Mouse (Mus musculus) embryonic facial prominence, embryonic 11.5 days (tissue): ENCODE measurements at regions not wholly inside any gene's neighbourhood (a gene's known extent, or its start where the extent isn't known, plus 50 kb on each side); places are given as distances from the start of the nearest gene placed in this dataset.

Experiments
- ATAC-seq: fragments of 200-750 bp; cut with Nextera tagmentation; replicated peaks from 2 replicates; pipeline ENCODE4 v1.8.0; 2017; ENCODE audit warnings: low read depth; ENCODE audit not compliant: insufficient number of reproducible peaks, low FRiP score, low TSS enrichment
- DNase-seq: peaks from one replicate; pipeline ENCODE4 v3.0.0-alpha.2; 2015; ENCODE audit warnings: low spot score
- H3K27ac ChIP-seq: fragments of 300-500 bp; sonication (generic); replicated peaks from 2 replicates; pipeline ENCODE4 v1.5.1; 2014; ENCODE audit warnings: mild to moderate bottlenecking, low read depth, low read length, control low read depth
- H3K27me3 ChIP-seq: fragments of 300-500 bp; sonication (generic); 2 replicates; pipeline ENCODE4 v1.6.1; 2014; ENCODE audit warnings: mild to moderate bottlenecking, low read length, moderate library complexity, mixed read lengths; ENCODE audit not compliant: control insufficient read depth, insufficient read depth
- H3K36me3 ChIP-seq: fragments of 300-500 bp; sonication (generic); replicated peaks from 2 replicates; pipeline ENCODE4 v1.6.1; 2014; ENCODE audit warnings: low read depth, mild to moderate bottlenecking, low read length, moderate library complexity, mixed read lengths; ENCODE audit not compliant: control insufficient read depth, insufficient read depth
- H3K4me1 ChIP-seq: fragments of 300-500 bp; sonication (generic); 2 replicates; pipeline ENCODE4 v1.6.1; 2014; ENCODE audit warnings: low read length, mixed read lengths; ENCODE audit not compliant: control insufficient read depth, insufficient read depth
- H3K4me2 ChIP-seq: fragments of 300-500 bp; sonication (generic); 2 replicates; pipeline ENCODE4 v1.6.1; 2014; ENCODE audit warnings: low read depth, mild to moderate bottlenecking, control low read depth, low read length, moderate library complexity
- H3K4me3 ChIP-seq: fragments of 300-500 bp; sonication (generic); 2 replicates; pipeline ENCODE4 v1.5.1; 2014; ENCODE audit warnings: low read depth, low read length, control low read depth
- H3K9ac ChIP-seq: fragments of 300-500 bp; sonication (generic); replicated peaks from 2 replicates; pipeline ENCODE4 v1.6.1; 2014; ENCODE audit warnings: mild to moderate bottlenecking, control low read depth, low read length
- H3K9me3 ChIP-seq: fragments of 300-500 bp; sonication (generic); replicated peaks from 2 replicates; pipeline ENCODE4 v1.6.1; 2016; ENCODE audit warnings: mild to moderate bottlenecking, low read length, inconsistent platforms, mixed read lengths; ENCODE audit not compliant: control insufficient read depth
- WGBS: fragments of 180-500 bp; shearing (Covaris S2); extraction: QIAGEN DNeasy Blood & Tissue Kit; methylation state at CpG from one replicate; pipeline ENCODE4 v1.1.7; 2014; 5-methylcytosine and 5-hydroxymethylcytosine counted together

DNA sequence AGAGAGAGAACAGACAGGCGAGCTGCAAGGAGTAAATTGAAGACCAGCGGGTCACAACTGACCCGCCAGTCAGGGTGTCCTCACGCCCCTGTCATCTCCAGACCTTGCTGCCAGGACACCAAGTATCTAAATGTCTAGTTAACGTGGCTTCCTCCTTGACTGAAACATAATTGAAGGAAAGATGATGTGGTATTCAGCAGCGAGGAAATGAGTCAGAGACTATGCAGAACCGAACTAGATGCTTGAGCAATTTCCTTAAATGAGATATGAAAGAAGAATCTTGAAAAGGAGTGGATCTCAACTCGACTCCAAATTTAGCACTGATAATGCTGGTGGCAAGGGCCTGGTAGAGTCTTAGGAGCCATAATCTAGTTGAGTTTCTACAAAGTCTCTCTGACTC is 329.3 kb upstream of the Fam92a start:
- no peaks in the 10 kb centered on the region for H3K27me3 ChIP-seq
- H3K4me3 ChIP-seq, result no peak overlapping the region
- ATAC-seq, result no peak
- H3K9ac ChIP-seq, result no peak overlapping the region
- 89% methylated on average over 8 of the region's 8 CpGs for WGBS
- H3K36me3 ChIP-seq, result no peaks in the 10 kb centered on the region
- no peak overlapping the region for H3K27ac ChIP-seq
- no peaks in the 10 kb centered on the region for H3K4me1 ChIP-seq
- H3K9me3 ChIP-seq, result no peaks in the 10 kb centered on the region
- no peak overlapping the region for H3K4me2 ChIP-seq
- no peak for DNase-seq

DNA sequence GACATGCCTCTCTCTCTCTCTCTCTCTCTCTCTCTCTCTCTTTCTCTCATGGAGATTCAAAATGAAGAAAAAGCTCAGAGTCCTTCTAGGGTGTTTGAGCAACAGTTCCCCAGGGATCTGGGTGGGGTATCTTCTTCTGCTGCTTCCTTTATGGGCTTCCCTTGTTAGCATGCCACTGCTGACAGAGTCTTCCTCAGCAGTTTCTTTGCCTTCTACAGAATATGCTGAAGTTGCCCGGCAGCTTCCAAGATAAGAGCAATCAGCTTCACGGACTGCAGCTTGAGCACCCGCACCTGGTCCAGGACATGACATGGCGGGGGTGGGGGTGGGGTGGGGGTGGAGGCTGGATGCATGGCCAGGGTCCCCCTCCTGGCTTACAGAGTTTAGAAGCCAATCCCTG is 326.6 kb upstream of the Fam92a start:
- H3K36me3 ChIP-seq, result no peaks in the 10 kb centered on the region
- H3K4me3 ChIP-seq, result no peak overlapping the region
- ATAC-seq (no peak), DNase-seq (no peak)
- no peaks in the 10 kb centered on the region for H3K9me3 ChIP-seq
- no peaks in the 10 kb centered on the region for H3K4me1 ChIP-seq
- H3K27me3 ChIP-seq, result no peaks in the 10 kb centered on the region
- H3K27ac ChIP-seq, result no peak overlapping the region
- H3K9ac ChIP-seq, result no peak overlapping the region
- no peak overlapping the region for H3K4me2 ChIP-seq
- WGBS, result 79% methylated on average over 4 of the region's 4 CpGs

DNA sequence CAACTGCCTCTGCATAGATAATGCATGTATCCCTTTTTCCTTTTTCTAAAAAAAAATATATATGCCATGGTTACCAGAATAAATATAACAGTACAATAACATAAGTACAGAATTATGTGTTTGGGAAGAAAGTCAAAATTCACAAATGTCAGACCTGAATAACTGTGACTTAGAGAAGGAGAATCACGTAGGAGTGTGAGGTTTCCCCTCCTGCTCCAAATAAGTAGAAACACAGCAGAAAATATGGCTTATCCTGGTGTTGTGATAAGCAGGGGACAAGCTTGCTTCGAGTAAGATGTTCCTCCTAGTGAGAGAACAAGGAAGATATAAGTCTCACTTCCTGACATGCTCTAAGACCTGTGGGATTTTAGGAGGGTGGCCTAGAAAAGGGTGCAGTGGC is 320.7 kb upstream of the Fam92a start:
- H3K4me3 ChIP-seq, result no peak overlapping the region
- no peak overlapping the region for H3K27ac ChIP-seq
- DNase-seq, result no peak
- H3K36me3 ChIP-seq, result no peaks in the 10 kb centered on the region
- 75% methylated on average over 2 of the region's 2 CpGs for WGBS
- H3K27me3 ChIP-seq, result no peaks in the 10 kb centered on the region
- no peak overlapping the region for H3K4me2 ChIP-seq
- ATAC-seq, result no peak
- no peaks in the 10 kb centered on the region for H3K4me1 ChIP-seq
- no peak overlapping the region for H3K9ac ChIP-seq
- H3K9me3 ChIP-seq, result no peaks in the 10 kb centered on the region

- 87% methylated on average over 6 of the region's 6 CpGs for WGBS
- Histone ChIP-seq H3K4me1 (no peaks in the 10 kb centered on the region), H3K27me3 (no peaks in the 10 kb centered on the region), H3K27ac (no peak overlapping the region), H3K4me3 (no peak overlapping the region), H3K9me3 (no peaks in the 10 kb centered on the region), H3K36me3 (no peaks in the 10 kb centered on the region), H3K9ac (no peak overlapping the region), H3K4me2 (no peak overlapping the region)
- ATAC-seq (no peak), DNase-seq (no peak)
These were observed 319.5 kb upstream of the Fam92a start for GRCm38 (mm10) chr4:12491306-12491705.

DNA sequence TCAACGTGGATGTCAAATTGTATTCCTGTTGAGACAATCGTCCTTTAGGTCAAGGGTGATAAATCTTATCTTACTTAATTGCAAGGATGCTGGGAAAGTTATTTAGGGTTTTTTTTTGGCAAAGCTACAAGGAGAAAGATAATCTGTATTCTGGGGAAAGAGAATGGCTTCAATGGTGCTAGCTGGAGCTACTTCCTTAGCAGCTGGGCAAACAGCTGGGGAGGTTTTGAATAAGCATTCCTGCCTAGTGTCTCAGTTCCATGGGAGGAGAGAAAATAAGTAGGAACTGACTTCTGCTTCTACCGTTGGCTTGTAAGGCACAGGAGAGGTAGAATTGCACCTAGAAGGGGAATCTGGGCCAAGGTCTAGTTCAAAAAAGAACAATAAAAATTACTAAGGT is 318.3 kb upstream of the Fam92a start:
- no peaks in the 10 kb centered on the region for H3K36me3 ChIP-seq
- WGBS, result 59% methylated on average over 3 of the region's 3 CpGs
- H3K9me3 ChIP-seq, result no peaks in the 10 kb centered on the region
- DNase-seq (no peak), ATAC-seq (no peak)
- H3K4me3 ChIP-seq, result no peak overlapping the region
- H3K4me2 ChIP-seq, result no peak overlapping the region
- H3K27me3 ChIP-seq, result no peaks in the 10 kb centered on the region
- no peak overlapping the region for H3K27ac ChIP-seq
- H3K9ac ChIP-seq, result no peak overlapping the region
- no peaks in the 10 kb centered on the region for H3K4me1 ChIP-seq

DNA sequence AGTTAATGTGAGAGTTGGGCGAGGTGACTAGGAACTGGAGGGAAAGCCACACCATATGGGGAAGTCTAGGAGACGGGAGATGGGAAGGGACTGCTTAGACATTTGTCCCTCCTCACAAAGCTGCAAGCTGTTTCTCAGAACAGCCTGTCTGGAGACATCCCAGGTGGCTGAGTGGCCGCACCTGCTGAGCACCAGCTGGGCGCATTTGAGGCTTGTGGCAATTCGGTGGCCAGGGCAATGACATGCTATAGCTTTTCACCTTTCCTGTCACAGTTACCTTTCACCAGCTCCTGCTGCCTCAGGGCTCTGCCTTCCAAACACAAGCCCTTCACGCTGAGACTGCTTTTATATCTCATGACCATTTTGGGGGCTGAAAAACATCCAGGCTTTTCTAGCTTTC is 317.5 kb upstream of the Fam92a start:
- Histone ChIP-seq H3K9ac (no peak overlapping the region), H3K9me3 (no peaks in the 10 kb centered on the region)
- no peak for DNase-seq

GRCm38 (mm10) chr4:12481481-12481880 is 309.7 kb upstream of the Fam92a start:
- Histone ChIP-seq H3K9ac (no peak overlapping the region), H3K9me3 (no peaks in the 10 kb centered on the region), H3K4me2 (no peak overlapping the region), H3K27ac (no peak overlapping the region), H3K36me3 (no peaks in the 10 kb centered on the region), H3K27me3 (no peaks in the 10 kb centered on the region), H3K4me3 (no peak overlapping the region), H3K4me1 (no peaks in the 10 kb centered on the region)
- ATAC-seq (no peak), DNase-seq (no peak)
- WGBS, result 57% methylated on average over 4 of the region's 4 CpGs

More for the DNA sequence above, 317.5 kb upstream of the Fam92a start:
- WGBS, result 58% methylated on average over 6 of the region's 6 CpGs
- H3K27ac ChIP-seq, result no peak overlapping the region
- H3K4me1 ChIP-seq, result no peaks in the 10 kb centered on the region
- H3K4me3 ChIP-seq, result no peak overlapping the region
- H3K36me3 ChIP-seq, result no peaks in the 10 kb centered on the region
- H3K27me3 ChIP-seq, result no peaks in the 10 kb centered on the region
- no peak overlapping the region for H3K4me2 ChIP-seq
- no peak for ATAC-seq

GRCm38 (mm10) chr4:12476717-12477116 is 304.9 kb upstream of the Fam92a start:
- no peak for ATAC-seq
- no peak overlapping the region for H3K27ac ChIP-seq
- no peak overlapping the region for H3K4me3 ChIP-seq
- H3K9ac ChIP-seq, result no peak overlapping the region
- DNase-seq, result no peak
- H3K36me3 ChIP-seq, result no peaks in the 10 kb centered on the region
- H3K4me1 ChIP-seq, result no peaks in the 10 kb centered on the region
- H3K9me3 ChIP-seq, result no peaks in the 10 kb centered on the region
- H3K4me2 ChIP-seq, result no peak overlapping the region
- WGBS, result 77% methylated on average over 7 of the region's 7 CpGs
- H3K27me3 ChIP-seq, result no peaks in the 10 kb centered on the region
